Mouse (Mus musculus): ENCODE data around the gene Smyd2. TPM values are rescaled to one million over a fixed set of nuclear protein-coding genes. Genes with fewer than 3 reads are reported as not detected.

Smyd2 gene
- polyA plus RNA-seq (2012; rRNA removed) = 35.9 and 42.3 TPM in 2 replicates

GRCm38 (mm10) chr1:189921818-189922592, at the start of gene Smyd2:
Gene Smyd2, minus strand, starts transcription at chr1:189922363.

Other genes with a start within 250 kb of the Smyd2 start
- gene Cenpf, start 234.3 kb downstream of the Smyd2 start, polyA plus RNA-seq (2012; rRNA removed) = 1.2 and 1.3 TPM in 2 replicates
- 5.8 and 6.2 TPM in 2 replicates for gene Ptpn14, start 194.1 kb downstream of the Smyd2 start, polyA plus RNA-seq (2012; rRNA removed)
- gene Prox1, start 248.4 kb upstream of the Smyd2 start, polyA plus RNA-seq (2012; rRNA removed) = 1.2 and 1.7 TPM in 2 replicates